Mouse (Mus musculus) right cerebral cortex, postnatal 4 days (tissue): ENCODE data around the gene Naa50.

Experiments used
- DNase-seq: peaks from one replicate; pipeline ENCODE4 v3.0.0-alpha.2; 2022

Naa50 gene

GRCm38 (mm10) chr16:44205973-44206372 is 66.3 kb downstream of the Naa50 start:
- no peak for DNase-seq

GRCm38 (mm10) chr16:44210156-44211053 is 70.8 kb downstream of the Naa50 start:
- no peak for DNase-seq

GRCm38 (mm10) chr16:44211054-44211414 is 71.4 kb downstream of the Naa50 start:
- DNase-seq, result no peak

- DNase-seq, result no peak
Observed at GRCm38 (mm10) chr16:44212703-44213102, 73.1 kb downstream of the Naa50 start.
